Mouse (Mus musculus) kidney, adult 2 months (tissue): ENCODE measurements at regions not wholly inside any gene's neighbourhood (a gene's known extent, or its start where the extent isn't known, plus 50 kb on each side); places are given as distances from the start of the nearest gene placed in this dataset.

Experiments used
- CTCF ChIP-seq: fragments of 200-500 bp; conservative IDR thresholded peaks from 2 replicates; pipeline ENCODE4 v1.5.1; 2011; ENCODE audit warnings: low read depth, mild to moderate bottlenecking, control low read depth, low read length, moderate library complexity, mixed read lengths; ENCODE audit not compliant: insufficient read depth, insufficient read length
- POLR2A ChIP-seq: fragments of 200-500 bp; IDR thresholded peaks from one replicate; pipeline ENCODE4 v1.6.1; 2011; ENCODE audit warnings: low read depth, low read length, control low read depth

- TF ChIP-seq CTCF = no peak
- TF ChIP-seq POLR2A = no peak
These were observed 64.2 kb upstream of the Itga1 start for GRCm38 (mm10) chr13:115165981-115166380.
